In the genomic region with DNA sequence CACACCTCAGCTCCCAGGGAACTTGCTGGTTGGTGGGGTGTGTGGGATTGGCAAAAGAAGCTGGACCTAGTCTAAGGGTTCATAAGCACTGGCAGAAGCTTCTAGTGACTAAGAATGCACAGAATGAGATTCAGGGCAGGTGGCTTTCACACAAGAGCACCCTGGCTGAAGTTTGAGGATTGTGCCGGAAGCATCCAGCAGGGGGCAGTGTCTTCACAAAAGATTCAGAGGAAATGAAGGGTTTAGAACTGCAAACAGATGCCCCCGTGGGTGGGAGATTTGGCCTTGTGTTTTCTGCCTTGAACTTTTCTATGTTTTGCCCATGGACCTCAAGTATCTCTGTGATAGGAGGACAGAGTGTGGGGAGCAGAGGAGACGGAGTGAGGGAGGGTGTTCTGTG, we compare ENCODE assay signal across 9 mouse cellular contexts. TPM values are rescaled to one million over a fixed set of nuclear protein-coding genes. Genes with fewer than 3 reads are reported as not detected.
DNase-seq lines count a peak whose midpoint lies in the region; ATAC-seq and TF ChIP-seq lines count a peak whose summit lies in the region.
"Had no signal": no experiment of that assay in that cellular context is flagged by ENCODE, and none has a peak within 500 bp of the region (broad histone marks: within the 10 kb centered on the region; RNA-seq: fewer than 3 reads in every experiment).

No protein-coding gene starts in this region.

- H3K9me3 ChIP-seq in embryonic facial prominence, embryonic 10.5 days = no peaks in the 10 kb centered on the region
- H3K9me3 ChIP-seq in midbrain, postnatal 0 days (ENCODE audit: low read length) = no peaks in the 10 kb centered on the region

- H3K36me3 ChIP-seq in embryonic facial prominence, embryonic 10.5 days (replicated peaks) = no peaks in the 10 kb centered on the region
- H3K36me3 ChIP-seq in midbrain, postnatal 0 days (ENCODE audit: insufficient read depth, low read length) = no peaks in the 10 kb centered on the region
- no peaks in the 10 kb centered on the region for H3K36me3 ChIP-seq in thymus, adult 2 months (ENCODE audit: control insufficient read depth, insufficient read depth, low read length)

- no peak for ATAC-seq in midbrain, postnatal 0 days (ENCODE audit: low FRiP score)

- DNase-seq in gastrocnemius, postnatal 10 days = peak; percentile 37
- no peak for DNase-seq in gastrocnemius, postnatal 25 days
- DNase-seq in CD4-positive helper T cell, adult 2 months (ENCODE audit: low read depth, low spot score) = peak; percentile 31
- DNase-seq in embryonic facial prominence, embryonic 10.5 days (ENCODE audit: low spot score) = peak; percentile 67
- peak; percentile 42 for DNase-seq in layer of hippocampus, adult 9-11 months
- peak; percentile 56 for DNase-seq in midbrain, postnatal 0 days (ENCODE audit: low spot score)
- DNase-seq in thymus, adult 2 months = peak; percentile 50

- WGBS in embryonic facial prominence, embryonic 10.5 days = 37% methylated on average over 3 of the region's 3 CpGs
- 41% methylated on average over 3 of the region's 3 CpGs for WGBS in midbrain, postnatal 0 days
- WGBS in thymus, adult 2 months = 28% methylated on average over 3 of the region's 3 CpGs

- TF ChIP-seq POLR2A in bone marrow macrophage, adult 2 months (IDR thresholded peaks at IDR 0.05; ENCODE audit: borderline replicate concordance, low read depth, low read length) = no peak
- TF ChIP-seq POLR2A in thymus, adult 2 months (IDR thresholded peaks at IDR 0.05; ENCODE audit: control insufficient read depth, extremely low read depth, insufficient read depth, low read length, poor library complexity) = no peak

- H3K4me3 ChIP-seq in bone marrow macrophage, adult 2 months (ENCODE audit: insufficient read depth, low read length) = no peak overlapping the region
- H3K4me3 ChIP-seq in embryonic facial prominence, embryonic 10.5 days = no peak overlapping the region
- no peak overlapping the region for H3K4me3 ChIP-seq in midbrain, postnatal 0 days (ENCODE audit: low read depth, low read length)
- H3K4me3 ChIP-seq in thymus, adult 2 months (ENCODE audit: control insufficient read depth, insufficient read depth, low read length) = no peak overlapping the region

- no peaks in the 10 kb centered on the region for H3K4me1 ChIP-seq in bone marrow macrophage, adult 2 months (ENCODE audit: control insufficient read depth, insufficient read depth, low read length)
- no peaks in the 10 kb centered on the region for H3K4me1 ChIP-seq in embryonic facial prominence, embryonic 10.5 days
- no peaks in the 10 kb centered on the region for H3K4me1 ChIP-seq in midbrain, postnatal 0 days (ENCODE audit: insufficient read depth, low read length)
- H3K4me1 ChIP-seq in thymus, adult 2 months (replicated peaks; ENCODE audit: control insufficient read depth, insufficient read depth, low read length) = no peaks in the 10 kb centered on the region

- H3K9ac ChIP-seq in midbrain, postnatal 0 days (replicated peaks; ENCODE audit: low read length, poor library complexity, severe bottlenecking) = no peak overlapping the region

- H3K27ac ChIP-seq in bone marrow macrophage, adult 2 months (ENCODE audit: insufficient read depth, low read depth, low read length) = no peak overlapping the region
- no peak overlapping the region for H3K27ac ChIP-seq in embryonic facial prominence, embryonic 10.5 days (replicated peaks)
- H3K27ac ChIP-seq in midbrain, postnatal 0 days (ENCODE audit: low read depth, low read length) = no peak overlapping the region
- no peak overlapping the region for H3K27ac ChIP-seq in thymus, adult 2 months (ENCODE audit: control insufficient read depth, insufficient read depth, low read length)

- no peaks in the 10 kb centered on the region for H3K27me3 ChIP-seq in embryonic facial prominence, embryonic 10.5 days (replicated peaks; ENCODE audit: low read depth, poor library complexity, severe bottlenecking)
- H3K27me3 ChIP-seq in midbrain, postnatal 0 days (ENCODE audit: insufficient read depth, low read length) = no peaks in the 10 kb centered on the region
- no peaks in the 10 kb centered on the region for H3K27me3 ChIP-seq in thymus, adult 2 months (ENCODE audit: control insufficient read depth, insufficient read depth, low read length)

- TF ChIP-seq CTCF in bone marrow macrophage, adult 2 months (IDR thresholded peaks at IDR 0.05; ENCODE audit: low read depth, low read length) = peak; percentile 86
- peak; percentile 74 for TF ChIP-seq CTCF in midbrain, postnatal 0 days (IDR thresholded peaks at IDR 0.05)
- no peak; the same call in 1 of the 2 replicates for TF ChIP-seq CTCF in thymus, adult 2 months (IDR thresholded peaks at IDR 0.05; ENCODE audit: borderline replicate concordance, control insufficient read depth, extremely low read depth, insufficient read depth, low read length, poor library complexity)

- no peak overlapping the region for H3K4me2 ChIP-seq in midbrain, postnatal 0 days (ENCODE audit: low read depth, low read length, poor library complexity, severe bottlenecking)

RNA-seq across cellular contexts. Expression of a gene that starts 5.5 kb away (rescaled TPM):
- total RNA-seq in gastrocnemius, postnatal 10 days (2021) = not detected
- total RNA-seq in gastrocnemius, postnatal 25 days (2021) = not detected
- polyA plus RNA-seq in bone marrow macrophage, adult 2 months (2012; ENCODE audit: insufficient read depth, insufficient read length, missing spikeins) = not detected in 2 replicates
- 0.10 and 0.16 TPM in 2 replicates for polyA plus RNA-seq in embryonic facial prominence, embryonic 10.5 days (2016; fragmentation: Nextera tagmentation; extraction: Ambion mirVana)
- total RNA-seq in midbrain, postnatal 0 days (2014; rRNA removed) = not detected in 2 replicates
- not detected in 2 replicates for polyA plus RNA-seq in midbrain, postnatal 0 days (2015; fragmentation: Nextera tagmentation; extraction: Ambion mirVana)
- 0.13 and 0.29 TPM in 2 replicates for polyA plus RNA-seq in thymus, adult 2 months (2012; rRNA removed)
- total RNA-seq: layer of hippocampus, adult 8-10 months had no signal

RNA-seq across cellular contexts. Expression of a gene that starts 25.5 kb away (rescaled TPM):
- total RNA-seq in gastrocnemius, postnatal 10 days (2021) = not detected
- not detected for total RNA-seq in gastrocnemius, postnatal 25 days (2021)
- polyA plus RNA-seq in bone marrow macrophage, adult 2 months (2012; ENCODE audit: insufficient read depth, insufficient read length, missing spikeins) = not detected in 2 replicates
- polyA plus RNA-seq in embryonic facial prominence, embryonic 10.5 days (2016; fragmentation: Nextera tagmentation; extraction: Ambion mirVana) = not detected in 2 replicates
- total RNA-seq in midbrain, postnatal 0 days (2014; rRNA removed) = 0.22 TPM in 1 of 2 replicates, not detected in the other
- polyA plus RNA-seq in midbrain, postnatal 0 days (2015; fragmentation: Nextera tagmentation; extraction: Ambion mirVana) = not detected in 2 replicates
- polyA plus RNA-seq in thymus, adult 2 months (2012; rRNA removed) = 0.59 and 0.89 TPM in 2 replicates
- total RNA-seq: layer of hippocampus, adult 8-10 months had no signal

RNA-seq across cellular contexts. Expression of a gene that starts 31.2 kb away (rescaled TPM):
- not detected for total RNA-seq in gastrocnemius, postnatal 10 days (2021)
- not detected for total RNA-seq in gastrocnemius, postnatal 25 days (2021)
- not detected in 2 replicates for polyA plus RNA-seq in bone marrow macrophage, adult 2 months (2012; ENCODE audit: insufficient read depth, insufficient read length, missing spikeins)
- polyA plus RNA-seq in embryonic facial prominence, embryonic 10.5 days (2016; fragmentation: Nextera tagmentation; extraction: Ambion mirVana) = not detected in 2 replicates
- not detected in 2 replicates for total RNA-seq in midbrain, postnatal 0 days (2014; rRNA removed)
- polyA plus RNA-seq in midbrain, postnatal 0 days (2015; fragmentation: Nextera tagmentation; extraction: Ambion mirVana) = not detected in 2 replicates
- not detected in 2 replicates for polyA plus RNA-seq in thymus, adult 2 months (2012; rRNA removed)
- total RNA-seq: layer of hippocampus, adult 8-10 months had no signal

RNA-seq across cellular contexts. Expression of a gene that starts 43.3 kb away (rescaled TPM):
- not detected for total RNA-seq in gastrocnemius, postnatal 10 days (2021)
- total RNA-seq in gastrocnemius, postnatal 25 days (2021) = not detected
- polyA plus RNA-seq in bone marrow macrophage, adult 2 months (2012; ENCODE audit: insufficient read depth, insufficient read length, missing spikeins) = not detected in 2 replicates
- not detected in 2 replicates for polyA plus RNA-seq in embryonic facial prominence, embryonic 10.5 days (2016; fragmentation: Nextera tagmentation; extraction: Ambion mirVana)
- total RNA-seq in midbrain, postnatal 0 days (2014; rRNA removed) = 0.38 TPM in 1 of 2 replicates, not detected in the other
- 0.10 TPM in 1 of 2 replicates, not detected in the other for polyA plus RNA-seq in midbrain, postnatal 0 days (2015; fragmentation: Nextera tagmentation; extraction: Ambion mirVana)
- polyA plus RNA-seq in thymus, adult 2 months (2012; rRNA removed) = 0.23 and 0.27 TPM in 2 replicates
- total RNA-seq: layer of hippocampus, adult 8-10 months had no signal
